Mouse (Mus musculus): ENCODE results near the gene Arf6. TPM values are rescaled to one million over a fixed set of nuclear protein-coding genes. Genes with fewer than 3 reads are reported as not detected.

Gene Arf6
- polyA plus RNA-seq, 1 experiment from 2014 or later: 25.9 TPM

DNA sequence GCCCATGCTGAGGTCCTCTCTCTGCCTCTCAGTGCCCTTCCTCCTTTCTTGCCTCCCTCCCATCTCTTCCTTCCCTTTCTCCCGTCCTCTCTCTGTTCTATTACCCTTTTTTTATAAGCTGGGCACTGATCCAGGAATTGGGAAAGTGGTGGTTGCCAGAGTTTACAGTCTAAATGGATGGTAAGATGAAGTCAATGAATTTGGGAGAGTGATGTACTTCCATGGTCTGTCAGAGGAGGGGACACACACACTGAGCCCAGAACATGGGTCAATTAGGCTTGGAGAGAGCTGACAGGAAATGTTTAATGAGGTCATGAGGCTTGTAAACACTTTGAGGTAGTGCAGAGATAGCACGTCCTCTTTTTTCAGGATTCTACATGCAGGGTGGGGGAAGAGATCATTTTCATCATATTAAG lies 28.9 kb downstream of the Arf6 start:
- Histone ChIP-seq H3K9ac (no peak overlapping the region), H3K9me3 (no peaks in the 10 kb centered on the region), H3K36me3 (replicated peaks) (no peaks in the 10 kb centered on the region), H3K27me3 (replicated peaks) (no peaks in the 10 kb centered on the region), H3K27ac (no peak overlapping the region), H3K4me2 (no peak overlapping the region), H3K4me1 (no peaks in the 10 kb centered on the region), H3K4me3 (no peak overlapping the region)
- ATAC-seq (replicated peaks): no peak
- WGBS: 39% methylated on average over 2 of the region's 2 CpGs

DNA sequence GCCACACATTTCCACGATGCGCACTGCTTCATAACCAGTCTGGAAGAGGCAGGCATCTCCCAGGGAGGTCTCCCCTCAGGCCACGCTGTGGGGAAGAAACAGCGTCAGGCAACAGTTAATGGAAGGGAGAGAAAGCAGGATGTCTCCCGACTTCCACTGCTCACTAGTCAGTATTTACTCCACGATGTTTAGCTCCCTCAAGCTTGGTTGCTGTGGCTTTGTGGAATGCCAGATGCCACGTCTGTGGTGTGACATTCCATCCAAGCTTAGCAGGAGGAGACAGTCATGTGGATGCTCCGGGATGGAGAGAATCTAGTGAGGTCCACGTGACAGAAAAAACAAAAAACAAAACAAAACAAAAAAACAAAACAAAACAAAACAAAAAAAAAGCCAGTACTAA lies 30.1 kb downstream of the Arf6 start:
- no peaks in the 10 kb centered on the region for H3K36me3 ChIP-seq (replicated peaks)
- no peaks in the 10 kb centered on the region for H3K9me3 ChIP-seq
- no peaks in the 10 kb centered on the region for H3K4me1 ChIP-seq
- H3K4me3 ChIP-seq: no peak overlapping the region
- H3K4me2 ChIP-seq: no peak overlapping the region
- no peaks in the 10 kb centered on the region for H3K27me3 ChIP-seq (replicated peaks)
- ATAC-seq (replicated peaks): no peak
- WGBS: 64% methylated on average over 9 of the region's 9 CpGs
- no peak overlapping the region for H3K27ac ChIP-seq
- no peak overlapping the region for H3K9ac ChIP-seq

DNA sequence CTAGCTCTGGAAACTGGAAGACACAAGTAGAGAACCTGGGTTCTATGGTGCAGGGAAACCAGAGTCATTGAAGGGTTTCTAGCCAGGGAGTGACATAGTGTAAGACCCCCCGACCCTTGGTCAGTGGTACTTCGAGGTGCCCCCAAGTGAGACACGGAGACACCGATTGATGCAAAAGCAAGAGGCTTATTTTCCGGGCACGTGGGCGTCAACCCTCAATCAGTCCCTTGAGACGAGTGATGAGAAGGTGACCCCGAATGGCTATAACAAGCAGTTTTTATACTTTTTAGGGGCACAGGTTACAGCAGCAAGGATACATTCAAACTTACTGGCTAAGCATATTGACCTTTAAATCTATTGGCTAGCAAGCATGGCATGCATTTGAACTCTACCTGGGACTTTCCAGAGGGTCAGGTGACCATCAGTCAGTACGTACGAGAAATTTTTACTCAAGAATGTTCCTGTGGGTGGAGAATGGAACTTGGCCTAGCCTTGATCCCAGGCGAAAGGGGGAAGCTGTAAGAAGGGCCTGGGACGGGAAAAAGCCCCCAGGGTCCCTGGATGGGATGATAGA lies 30.7 kb downstream of the Arf6 start:
- 92% methylated on average over 13 of the region's 13 CpGs for WGBS
- no peak for ATAC-seq (replicated peaks)
- no peak overlapping the region for H3K4me3 ChIP-seq

DNA sequence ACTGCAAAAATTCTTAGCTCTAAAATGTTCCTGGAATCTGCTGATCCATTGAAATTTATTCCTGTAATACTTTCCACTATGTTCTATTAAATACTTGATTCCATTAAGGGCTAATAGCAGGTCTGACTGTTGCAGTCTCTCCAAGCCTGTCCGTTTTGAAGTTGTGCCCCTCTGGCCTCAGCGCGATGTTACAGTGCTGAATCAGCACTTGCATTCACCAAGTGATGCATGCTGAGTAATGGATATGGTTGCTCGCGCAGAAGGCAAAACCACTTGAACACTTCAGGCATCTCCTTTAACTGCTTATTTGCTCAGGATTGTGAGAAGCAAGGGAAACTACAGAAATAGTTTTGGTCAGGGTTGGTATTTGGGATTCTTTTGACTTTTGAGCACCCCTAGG lies 38.8 kb downstream of the Arf6 start:
- H3K4me3 ChIP-seq: no peak overlapping the region
- 72% methylated on average over 5 of the region's 5 CpGs for WGBS
- no peaks in the 10 kb centered on the region for H3K9me3 ChIP-seq
- H3K4me2 ChIP-seq: no peak overlapping the region
- H3K9ac ChIP-seq: no peak overlapping the region
- no peaks in the 10 kb centered on the region for H3K27me3 ChIP-seq (replicated peaks)
- H3K36me3 ChIP-seq (replicated peaks): no peaks in the 10 kb centered on the region
- no peak for ATAC-seq (replicated peaks)
- no peak overlapping the region for H3K27ac ChIP-seq
- H3K4me1 ChIP-seq: no peaks in the 10 kb centered on the region

More for the DNA sequence above, 30.7 kb downstream of the Arf6 start:
- H3K36me3 ChIP-seq (replicated peaks): no peaks in the 10 kb centered on the region
- H3K27me3 ChIP-seq (replicated peaks): no peaks in the 10 kb centered on the region
- no peaks in the 10 kb centered on the region for H3K4me1 ChIP-seq
- no peak overlapping the region for H3K4me2 ChIP-seq
- no peaks in the 10 kb centered on the region for H3K9me3 ChIP-seq
- H3K9ac ChIP-seq: no peak overlapping the region
- H3K27ac ChIP-seq: no peak overlapping the region

DNA sequence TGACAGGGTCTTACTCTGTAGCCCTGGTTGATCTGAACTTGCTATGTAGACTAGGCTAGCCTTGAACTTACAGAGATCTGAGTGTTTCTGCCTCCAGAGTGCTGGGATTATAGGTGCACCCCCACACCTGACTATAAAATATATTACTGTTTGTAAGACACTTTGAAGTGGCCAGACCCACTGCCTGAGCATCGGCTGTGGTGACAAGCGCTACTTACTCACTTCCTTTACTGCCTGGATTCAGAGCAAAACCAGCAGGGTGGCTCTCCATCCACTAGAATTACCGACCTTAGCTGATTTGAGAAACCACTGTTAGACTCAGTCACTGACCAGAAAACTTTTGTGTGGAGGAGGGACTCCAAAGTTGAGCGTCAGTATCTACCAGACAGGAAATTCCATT lies 40.0 kb downstream of the Arf6 start:
- Histone ChIP-seq H3K27me3 (replicated peaks) (no peaks in the 10 kb centered on the region), H3K4me1 (no peaks in the 10 kb centered on the region)

DNA sequence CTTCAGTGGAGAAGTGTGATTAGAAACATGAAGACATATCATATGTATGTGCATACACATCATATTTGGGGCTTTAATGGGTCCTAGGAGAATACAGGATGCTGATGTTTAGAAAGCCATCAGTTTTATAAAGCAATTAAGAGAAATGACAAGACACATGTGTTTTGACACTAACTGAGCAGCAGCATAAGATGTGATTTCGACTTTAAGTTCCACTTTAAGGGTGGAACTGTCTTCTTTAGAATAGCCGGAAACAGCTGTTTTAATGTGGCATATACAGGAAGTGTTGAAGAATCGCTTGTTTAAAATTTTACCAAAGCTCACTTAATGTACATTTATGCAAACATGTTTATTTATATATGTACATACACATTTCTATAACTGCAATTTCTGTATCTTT lies 41.4 kb downstream of the Arf6 start:
- no peaks in the 10 kb centered on the region for H3K4me1 ChIP-seq
- no peaks in the 10 kb centered on the region for H3K36me3 ChIP-seq (replicated peaks)
- H3K27ac ChIP-seq: no peak overlapping the region
- no peak overlapping the region for H3K4me2 ChIP-seq
- H3K4me3 ChIP-seq: no peak overlapping the region
- H3K9ac ChIP-seq: no peak overlapping the region
- H3K27me3 ChIP-seq (replicated peaks): no peaks in the 10 kb centered on the region
- H3K9me3 ChIP-seq: no peaks in the 10 kb centered on the region
- no peak for ATAC-seq (replicated peaks)
- WGBS: 77% methylated on average over 3 of the region's 3 CpGs

More for the DNA sequence above, 40.0 kb downstream of the Arf6 start:
- no peak overlapping the region for H3K4me2 ChIP-seq
- H3K9ac ChIP-seq: no peak overlapping the region
- no peaks in the 10 kb centered on the region for H3K9me3 ChIP-seq
- H3K4me3 ChIP-seq: no peak overlapping the region
- 74% methylated on average over 4 of the region's 4 CpGs for WGBS
- H3K36me3 ChIP-seq (replicated peaks): no peaks in the 10 kb centered on the region
- no peak overlapping the region for H3K27ac ChIP-seq
- ATAC-seq (replicated peaks): no peak

DNA sequence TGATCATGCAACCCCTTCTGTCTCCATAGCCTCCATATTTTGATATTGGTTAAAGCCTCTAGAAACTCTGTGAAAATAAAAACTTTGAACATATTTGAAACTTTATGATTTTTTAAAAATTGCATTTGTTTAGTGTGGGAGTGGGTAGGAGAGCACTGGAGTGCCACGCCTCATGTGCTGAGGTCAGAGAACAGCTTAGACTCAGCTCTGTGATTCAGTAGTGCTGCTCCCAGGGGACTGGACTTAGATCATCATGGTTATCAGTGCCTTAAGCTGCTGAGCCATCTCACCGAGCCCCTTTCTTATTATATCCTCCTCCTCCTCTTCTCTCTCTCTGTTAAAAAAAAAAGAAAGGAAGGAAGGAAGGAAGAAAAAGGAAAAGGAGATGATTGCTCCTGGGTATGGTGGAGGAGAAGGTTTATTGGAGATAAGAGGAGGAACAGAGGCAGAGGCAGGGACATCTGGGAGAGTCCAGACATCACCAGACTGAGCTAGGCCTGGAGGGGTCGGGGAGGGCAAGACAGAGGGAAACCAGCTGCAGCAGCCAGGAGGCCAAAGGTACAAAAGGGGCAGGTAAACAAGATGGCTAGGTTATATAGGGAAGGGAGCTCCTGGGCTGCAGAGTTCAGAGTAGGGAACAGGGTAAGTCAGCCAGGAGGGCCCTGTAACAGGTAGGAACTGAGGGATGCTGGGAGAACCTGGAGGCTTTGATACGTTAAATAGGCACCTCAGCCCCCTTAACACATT lies 43.0 kb downstream of the Arf6 start:
- Histone ChIP-seq H3K4me1 (no peaks in the 10 kb centered on the region), H3K9ac (no peak overlapping the region), H3K27ac (no peak overlapping the region), H3K27me3 (replicated peaks) (no peaks in the 10 kb centered on the region), H3K36me3 (replicated peaks) (no peaks in the 10 kb centered on the region), H3K4me3 (no peak overlapping the region), H3K4me2 (no peak overlapping the region), H3K9me3 (no peaks in the 10 kb centered on the region)
- no peak for ATAC-seq (replicated peaks)
- WGBS: 78% methylated on average over 4 of the region's 4 CpGs

DNA sequence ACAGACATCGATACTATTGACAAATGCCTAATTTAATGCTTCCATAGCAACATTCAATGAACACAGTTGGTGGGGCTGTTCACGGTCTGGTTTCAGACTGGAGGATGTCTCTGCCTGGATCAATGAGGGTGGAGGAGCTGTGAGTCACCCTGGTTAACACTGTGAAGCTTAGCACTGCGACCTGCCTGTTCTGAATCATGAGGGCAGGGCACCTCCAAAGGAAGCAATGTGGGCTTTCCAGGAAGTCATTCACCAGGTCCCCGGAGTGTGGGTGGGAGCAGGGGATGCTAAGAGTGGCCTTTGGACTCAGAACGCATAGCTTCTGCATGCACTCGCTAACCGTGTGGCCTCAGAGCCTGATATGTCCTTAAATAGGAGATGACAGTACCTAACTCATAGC lies 44.8 kb downstream of the Arf6 start:
- WGBS: 80% methylated on average over 7 of the region's 7 CpGs
- ATAC-seq (replicated peaks): no peak
- no peaks in the 10 kb centered on the region for H3K36me3 ChIP-seq (replicated peaks)
- no peak overlapping the region for H3K27ac ChIP-seq
- H3K4me3 ChIP-seq: no peak overlapping the region
- no peak overlapping the region for H3K9ac ChIP-seq
- no peaks in the 10 kb centered on the region for H3K9me3 ChIP-seq
- no peak overlapping the region for H3K4me2 ChIP-seq
- H3K4me1 ChIP-seq: no peaks in the 10 kb centered on the region
- no peaks in the 10 kb centered on the region for H3K27me3 ChIP-seq (replicated peaks)

DNA sequence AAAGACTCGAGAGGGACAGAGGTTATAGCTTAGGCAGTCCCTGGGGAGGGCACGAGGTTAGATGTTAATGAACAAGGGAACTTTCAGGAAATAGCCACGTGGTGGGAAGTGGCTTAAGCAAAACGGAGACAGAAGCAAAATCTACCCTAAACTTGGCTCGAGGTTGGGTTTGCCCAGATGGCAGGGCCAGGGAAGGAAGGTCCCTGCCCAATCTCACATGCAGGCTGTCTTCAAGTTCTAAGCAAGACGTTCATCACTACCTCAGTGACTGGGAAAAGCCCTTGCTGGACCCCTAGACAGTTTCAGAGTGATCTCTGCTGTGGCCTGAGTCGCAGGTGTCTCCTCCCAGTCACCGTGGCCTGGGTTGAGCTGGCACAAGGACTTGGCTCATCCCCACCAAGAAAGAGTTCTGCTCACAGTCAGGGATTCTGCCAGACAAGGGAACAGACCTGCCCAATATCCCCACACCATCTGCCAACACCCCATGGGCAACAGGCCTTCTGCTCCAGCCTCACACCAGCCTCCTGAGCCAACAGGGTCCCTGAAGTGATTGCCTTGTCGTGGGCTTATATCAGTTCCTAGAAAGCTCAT lies 45.8 kb downstream of the Arf6 start:
- no peaks in the 10 kb centered on the region for H3K36me3 ChIP-seq (replicated peaks)
- 62% methylated on average over 9 of the region's 9 CpGs for WGBS
- no peaks in the 10 kb centered on the region for H3K4me1 ChIP-seq
- H3K27ac ChIP-seq: no peak overlapping the region
- H3K9ac ChIP-seq: no peak overlapping the region
- no peaks in the 10 kb centered on the region for H3K27me3 ChIP-seq (replicated peaks)
- H3K4me2 ChIP-seq: no peak overlapping the region
- no peak for ATAC-seq (replicated peaks)
- no peak overlapping the region for H3K4me3 ChIP-seq
- H3K9me3 ChIP-seq: no peaks in the 10 kb centered on the region

DNA sequence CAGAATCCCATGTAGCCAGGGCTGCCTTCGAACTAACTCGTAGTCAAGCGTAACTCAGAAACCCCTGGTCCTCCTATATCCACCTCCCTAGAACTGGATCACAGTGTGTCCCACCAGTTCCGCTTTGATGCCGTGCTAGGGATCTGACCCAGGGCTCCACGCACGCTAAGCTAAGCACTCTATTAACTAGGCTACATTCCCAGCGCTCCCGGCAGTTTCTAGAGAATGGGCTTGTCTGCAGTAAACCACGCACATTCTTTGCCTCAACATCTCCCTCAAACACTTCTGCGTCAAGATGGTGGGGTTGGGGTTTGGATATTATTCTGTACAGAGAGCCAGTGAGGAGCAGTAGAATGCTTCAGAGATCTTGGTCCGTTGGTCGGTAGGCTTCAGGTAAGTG lies 46.7 kb downstream of the Arf6 start:
- no peaks in the 10 kb centered on the region for H3K27me3 ChIP-seq (replicated peaks)
- H3K36me3 ChIP-seq (replicated peaks): no peaks in the 10 kb centered on the region
- H3K27ac ChIP-seq: no peak overlapping the region
- 90% methylated on average over 13 of the region's 13 CpGs for WGBS
- H3K4me2 ChIP-seq: no peak overlapping the region
- H3K4me3 ChIP-seq: no peak overlapping the region
- no peak for ATAC-seq (replicated peaks)
- H3K9ac ChIP-seq: no peak overlapping the region
- no peaks in the 10 kb centered on the region for H3K9me3 ChIP-seq
- H3K4me1 ChIP-seq: no peaks in the 10 kb centered on the region

DNA sequence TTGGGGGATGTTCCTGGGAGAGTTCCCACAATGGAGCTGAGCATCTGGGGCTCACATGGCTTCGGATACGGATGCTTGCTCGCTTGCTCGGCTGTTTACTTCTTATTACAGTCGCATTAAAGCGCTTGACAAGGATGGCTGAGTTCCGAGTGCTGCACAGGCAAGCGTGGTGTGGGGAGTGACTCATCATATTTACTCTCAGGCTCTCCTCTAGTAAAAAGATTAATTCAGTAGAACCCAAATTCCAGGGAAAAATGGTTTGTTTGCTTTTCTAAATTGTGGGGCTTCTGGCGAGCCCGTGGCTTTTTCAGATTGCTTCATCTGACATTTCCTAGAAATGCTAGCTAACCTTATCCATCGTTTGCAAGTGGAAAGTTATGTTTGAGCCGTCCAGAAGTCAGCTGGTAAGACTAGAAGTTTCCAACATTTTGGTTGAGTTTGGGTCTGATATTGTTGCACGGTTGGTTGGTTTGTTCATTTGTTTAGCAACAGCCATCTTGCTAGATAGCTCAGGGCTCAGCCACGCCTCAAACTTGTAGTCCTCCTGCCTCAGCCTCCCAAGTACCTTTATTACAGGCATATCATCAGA lies 47.2 kb downstream of the Arf6 start:
- Histone ChIP-seq H3K4me3 (no peak overlapping the region), H3K36me3 (replicated peaks) (no peaks in the 10 kb centered on the region)
- WGBS: 84% methylated on average over 14 of the region's 14 CpGs

DNA sequence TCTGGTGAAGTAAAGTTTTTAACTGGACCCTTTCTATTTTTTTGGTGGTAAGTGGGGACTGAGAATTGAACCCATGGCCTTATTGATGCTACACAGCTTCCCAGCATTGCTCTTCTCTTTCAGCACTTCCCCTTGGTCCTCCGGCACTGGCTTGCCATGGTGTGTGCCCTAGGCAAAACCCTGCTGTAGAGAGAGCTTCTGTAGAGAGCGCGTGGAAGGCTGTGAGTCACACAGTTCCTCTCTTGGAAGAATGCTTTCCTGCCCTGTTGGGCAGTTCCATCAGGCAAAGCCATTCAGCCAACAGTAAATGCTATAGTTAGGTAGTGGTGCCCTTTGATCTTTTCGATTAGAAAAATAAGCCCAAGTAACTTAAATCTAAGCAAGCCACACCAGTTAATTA lies 47.7 kb downstream of the Arf6 start:
- 95% methylated on average over 4 of the region's 4 CpGs for WGBS
- no peak overlapping the region for H3K4me2 ChIP-seq

More for the DNA sequence above, 47.2 kb downstream of the Arf6 start:
- H3K27me3 ChIP-seq (replicated peaks): no peaks in the 10 kb centered on the region
- ATAC-seq (replicated peaks): no peak
- H3K9ac ChIP-seq: no peak overlapping the region
- H3K9me3 ChIP-seq: no peaks in the 10 kb centered on the region
- H3K4me2 ChIP-seq: no peak overlapping the region
- no peak overlapping the region for H3K27ac ChIP-seq
- no peaks in the 10 kb centered on the region for H3K4me1 ChIP-seq

More for the DNA sequence above, 47.7 kb downstream of the Arf6 start:
- H3K4me3 ChIP-seq: no peak overlapping the region
- no peaks in the 10 kb centered on the region for H3K9me3 ChIP-seq
- no peak for ATAC-seq (replicated peaks)
- H3K36me3 ChIP-seq (replicated peaks): no peaks in the 10 kb centered on the region
- no peaks in the 10 kb centered on the region for H3K4me1 ChIP-seq
- H3K27me3 ChIP-seq (replicated peaks): no peaks in the 10 kb centered on the region
- H3K9ac ChIP-seq: no peak overlapping the region
- no peak overlapping the region for H3K27ac ChIP-seq

Data from midbrain, embryonic 15.5 days (tissue).